Mouse (Mus musculus) liver, embryonic 12.5 days (tissue): ENCODE measurements around the gene Actg1. TPM values are rescaled to one million over a fixed set of nuclear protein-coding genes. Genes with fewer than 3 reads are reported as not detected.
"Not testable (repeated sequence)": the region's sequence is repeated elsewhere in the genome, so short reads cannot be mapped to it uniquely, and the experiment has no call there.

Experiments used
- ATAC-seq: fragments of 200-750 bp; cut with Nextera tagmentation; 2 replicates; pipeline ENCODE4 v1.8.0; 2017; ENCODE audit warnings: moderate number of reproducible peaks, mild to moderate bottlenecking, moderate library complexity
- H3K27ac ChIP-seq: fragments of 300-500 bp; sonication (generic); 2 replicates; pipeline ENCODE4 v1.5.1; 2016; ENCODE audit warnings: mild to moderate bottlenecking
- H3K27me3 ChIP-seq: fragments of 300-500 bp; sonication (generic); replicated peaks from 2 replicates; pipeline ENCODE4 v1.6.1; 2016; ENCODE audit warnings: mild to moderate bottlenecking, moderate library complexity
- H3K36me3 ChIP-seq: fragments of 300-500 bp; sonication (generic); 2 replicates; pipeline ENCODE4 v1.6.1; 2016; ENCODE audit warnings: mild to moderate bottlenecking, moderate library complexity
- H3K4me1 ChIP-seq: fragments of 300-500 bp; sonication (generic); 2 replicates; pipeline ENCODE4 v1.6.1; 2016
- H3K4me2 ChIP-seq: fragments of 300-500 bp; sonication (generic); 2 replicates; pipeline ENCODE4 v1.6.1; 2016; ENCODE audit warnings: mild to moderate bottlenecking, moderate library complexity
- H3K4me3 ChIP-seq: fragments of 300-500 bp; sonication (generic); 2 replicates; pipeline ENCODE4 v1.5.1; 2016; ENCODE audit warnings: mild to moderate bottlenecking, moderate library complexity
- H3K9ac ChIP-seq: fragments of 300-500 bp; sonication (generic); 2 replicates; pipeline ENCODE4 v1.6.1; 2016; ENCODE audit warnings: mild to moderate bottlenecking, moderate library complexity
- H3K9me3 ChIP-seq: fragments of 300-500 bp; sonication (generic); replicated peaks from 2 replicates; pipeline ENCODE4 v1.6.1; 2016; ENCODE audit warnings: mild to moderate bottlenecking, moderate library complexity
- WGBS: fragments of 180-500 bp; shearing (Covaris S2); methylation state at CpG from one replicate; pipeline ENCODE4 v1.1.7; 2016; ENCODE audit not compliant: insufficient replicate concordance; 5-methylcytosine and 5-hydroxymethylcytosine counted together
- polyA plus RNA-seq: library from polyadenylated mRNA; unstranded; fragments of >200 nt; fragmentation: Nextera tagmentation; extraction: Ambion mirVana; gene quantifications from 2 replicates; pipeline ENCODE4 v1.2.1, GENCODE M21; 2016

Actg1 gene
- polyA plus RNA-seq, 1 experiment from 2014 or later = 1,008 TPM

GRCm38 (mm10) chr11:120349986-120350702 is 1.8 kb upstream of the Actg1 start:
- peaks cover 78% of the 10 kb centered on the region for H3K4me1 ChIP-seq

GRCm38 (mm10) chr11:120349371-120349985 is 1.1 kb upstream of the Actg1 start:
- ATAC-seq = no peak
- peak overlapping the region; percentile 100 for H3K9ac ChIP-seq
- no peaks in the 10 kb centered on the region for H3K9me3 ChIP-seq
- peaks cover 32% of the 10 kb centered on the region for H3K27me3 ChIP-seq
- peaks cover 75% of the 10 kb centered on the region for H3K4me1 ChIP-seq
- peaks cover 16% of the 10 kb centered on the region for H3K36me3 ChIP-seq
- H3K4me2 ChIP-seq = peak overlapping the region; percentile 100
- 3% methylated on average over 16 of the region's 16 CpGs for WGBS
- H3K4me3 ChIP-seq = peak overlapping the region; percentile 99
- peak overlapping the region; percentile 98 for H3K27ac ChIP-seq

More at GRCm38 (mm10) chr11:120349986-120350702, 1.8 kb upstream of the Actg1 start:
- Histone ChIP-seq H3K4me3 (peak overlapping the region; percentile 99), H3K9ac (peak overlapping the region; percentile 100), H3K4me2 (peak overlapping the region; percentile 100), H3K27me3 (peaks cover 32% of the 10 kb centered on the region), H3K36me3 (peaks cover 14% of the 10 kb centered on the region), H3K9me3 (no peaks in the 10 kb centered on the region), H3K27ac (peak overlapping the region; percentile 98)
- WGBS = under 1% methylated on average over 68 of the region's 68 CpGs
- ATAC-seq = peak; percentile 16

- Histone ChIP-seq H3K4me1 (peaks cover 74% of the 10 kb centered on the region), H3K27me3 (peaks cover 32% of the 10 kb centered on the region), H3K9ac (peak overlapping the region; percentile 100), H3K4me2 (peak overlapping the region; percentile 100), H3K9me3 (no peaks in the 10 kb centered on the region), H3K4me3 (peak overlapping the region; percentile 99), H3K27ac (peak overlapping the region; percentile 98), H3K36me3 (peaks cover 16% of the 10 kb centered on the region)
- ATAC-seq = peak; percentile 2; the same call in 1 of the 2 replicates
- 3% methylated on average over 46 of the region's 53 CpGs for WGBS
Observed at GRCm38 (mm10) chr11:120348684-120349370, 485 bp upstream of the Actg1 start.

- no peaks in the 10 kb centered on the region for H3K9me3 ChIP-seq
- H3K36me3 ChIP-seq = peaks cover 16% of the 10 kb centered on the region
- peaks cover 29% of the 10 kb centered on the region for H3K27me3 ChIP-seq
- peak overlapping the region; percentile 99 for H3K4me3 ChIP-seq
- H3K9ac ChIP-seq = peak overlapping the region; percentile 100
- H3K4me2 ChIP-seq = peak overlapping the region; percentile 100
- H3K27ac ChIP-seq = peak overlapping the region; percentile 72; the same call in 1 of the 2 replicates
- WGBS = 6% methylated on average over 10 of the region's 10 CpGs
- peaks cover 59% of the 10 kb centered on the region for H3K4me1 ChIP-seq
- no peak for ATAC-seq
Observed at GRCm38 (mm10) chr11:120347301-120347700, 1.0 kb downstream of the Actg1 start.

GRCm38 (mm10) chr11:120346383-120347034 is 1.8 kb downstream of the Actg1 start:
- Histone ChIP-seq H3K9ac (peak overlapping the region; percentile 53), H3K36me3 (peaks cover 16% of the 10 kb centered on the region), H3K27me3 (peaks cover 25% of the 10 kb centered on the region), H3K4me1 (peaks cover 52% of the 10 kb centered on the region), H3K4me2 (peak overlapping the region; percentile 58), H3K4me3 (peak overlapping the region; percentile 51)
- WGBS = 68% methylated on average over 11 of the region's 13 CpGs
- not testable (repeated sequence) for H3K27ac ChIP-seq, H3K9me3 ChIP-seq, ATAC-seq

- Histone ChIP-seq H3K27ac (peak overlapping the region; percentile 27; the same call in 1 of the 2 replicates), H3K4me2 (peak overlapping the region; percentile 9; the same call in 1 of the 2 replicates), H3K9me3 (no peaks in the 10 kb centered on the region), H3K36me3 (peaks cover 16% of the 10 kb centered on the region), H3K4me3 (no peak overlapping the region), H3K27me3 (peaks cover 12% of the 10 kb centered on the region), H3K4me1 (peaks cover 41% of the 10 kb centered on the region), H3K9ac (no peak overlapping the region; the same call in 1 of the 2 replicates)
- whole genome bisulfite sequencing = 41% methylated on average over 1 of the region's 1 CpGs
- no peak for ATAC-seq
Observed at GRCm38 (mm10) chr11:120345067-120345681, 3.2 kb downstream of the Actg1 start.

GRCm38 (mm10) chr11:120344310-120344920 is 3.9 kb downstream of the Actg1 start:
- ATAC-seq = no peak
- no peak overlapping the region for H3K4me2 ChIP-seq
- WGBS = 55% methylated on average over 5 of the region's 5 CpGs
- peaks cover 16% of the 10 kb centered on the region for H3K36me3 ChIP-seq
- H3K27ac ChIP-seq = peak overlapping the region; percentile 27
- no peak overlapping the region for H3K4me3 ChIP-seq
- H3K9me3 ChIP-seq = no peaks in the 10 kb centered on the region
- peaks cover 41% of the 10 kb centered on the region for H3K4me1 ChIP-seq
- H3K27me3 ChIP-seq = peaks cover 5% of the 10 kb centered on the region
- no peak overlapping the region for H3K9ac ChIP-seq

GRCm38 (mm10) chr11:120343519-120344309 is 4.6 kb downstream of the Actg1 start:
- Histone ChIP-seq H3K4me3 (no peak overlapping the region), H3K9me3 (no peaks in the 10 kb centered on the region), H3K27ac (peak overlapping the region; percentile 27), H3K4me2 (no peak overlapping the region), H3K9ac (no peak overlapping the region), H3K27me3 (no peaks in the 10 kb centered on the region), H3K36me3 (peaks cover 16% of the 10 kb centered on the region), H3K4me1 (peaks cover 36% of the 10 kb centered on the region)
- ATAC-seq = no peak
- 59% methylated on average over 5 of the region's 5 CpGs for WGBS

GRCm38 (mm10) chr11:120342656-120343160 is 5.6 kb downstream of the Actg1 start:
- no peaks in the 10 kb centered on the region for H3K27me3 ChIP-seq
- no peak overlapping the region for H3K27ac ChIP-seq
- no peak overlapping the region for H3K4me3 ChIP-seq
- H3K36me3 ChIP-seq = peaks cover 16% of the 10 kb centered on the region
- H3K4me1 ChIP-seq = peaks cover 34% of the 10 kb centered on the region
- no peak overlapping the region for H3K4me2 ChIP-seq
- no peak overlapping the region for H3K9ac ChIP-seq
- H3K9me3 ChIP-seq = no peaks in the 10 kb centered on the region
- ATAC-seq = no peak
- 80% methylated on average over 5 of the region's 5 CpGs for whole genome bisulfite sequencing

GRCm38 (mm10) chr11:120341661-120342060 is 6.7 kb downstream of the Actg1 start:
- no peak overlapping the region for H3K9ac ChIP-seq
- no peak overlapping the region for H3K4me2 ChIP-seq
- H3K9me3 ChIP-seq = 0 out of 2 replicates have a peak, but pooled peaks cover 3% of the 10 kb centered on the region
- no peak overlapping the region for H3K4me3 ChIP-seq
- peaks cover 10% of the 10 kb centered on the region for H3K36me3 ChIP-seq
- no peak overlapping the region for H3K27ac ChIP-seq
- no peak for ATAC-seq
- 87% methylated on average over 4 of the region's 4 CpGs for WGBS
- peaks cover 28% of the 10 kb centered on the region for H3K4me1 ChIP-seq
- H3K27me3 ChIP-seq = no peaks in the 10 kb centered on the region
